Mouse (Mus musculus): ENCODE measurements around the gene Thoc2. TPM values are rescaled to one million over a fixed set of nuclear protein-coding genes. Genes with fewer than 3 reads are reported as not detected.

The Thoc2 gene
- polyA plus RNA-seq (2015; fragmentation: Nextera tagmentation; extraction: Ambion mirVana): 50.2 and 56.8 TPM in 2 replicates

GRCm38 (mm10) chrX:41920574-41920973 lies at the start of gene Thoc2:
Thoc2 (minus strand) TSS chrX:41920674.

Small RNA genes lying within 50 kb of the gene (microRNA-seq; reads per million reads assigned to microRNA genes)
- gene Gm44490: not detected

Other genes starting within 250 kb of the Thoc2 start
- 9.0 and 9.9 TPM in 2 replicates for gene Xiap, start 139.0 kb upstream of the Thoc2 start, polyA plus RNA-seq (2015; fragmentation: Nextera tagmentation; extraction: Ambion mirVana)
- 17.1 and 22.6 TPM in 2 replicates for gene Stag2, start 228.6 kb upstream of the Thoc2 start, polyA plus RNA-seq (2015; fragmentation: Nextera tagmentation; extraction: Ambion mirVana)

All from urinary bladder, postnatal 0 days (tissue).